Mouse (Mus musculus): ENCODE measurements around the gene Arfgef3.
"Not testable (repeated sequence)": the region's sequence is repeated elsewhere in the genome, so short reads cannot be mapped to it uniquely, and the experiment has no call there.

- TF ChIP-seq MAZ (IDR thresholded peaks at IDR 0.05; ENCODE audit: low read depth, low read length); POLR2A (IDR thresholded peaks at IDR 0.05; ENCODE audit: control insufficient read depth in 1 of 2, insufficient read depth in 1 of 2, low read depth in 1 of 2, low read length in 2 of 2, poor library complexity in 1 of 2); UBTF (IDR thresholded peaks at IDR 0.05; ENCODE audit: borderline replicate concordance, insufficient read depth, low read depth, low read length); ZNF384 (IDR thresholded peaks at IDR 0.05; ENCODE audit: low read depth, low read length); GATA1 (IDR thresholded peaks at IDR 0.05; ENCODE audit: low read depth, low read length); EP300 (IDR thresholded peaks at IDR 0.05; ENCODE audit: low read depth in 1 of 2, low read length in 2 of 2); MAX (IDR thresholded peaks at IDR 0.05; ENCODE audit: low read length); MXI1 (IDR thresholded peaks at IDR 0.05; ENCODE audit: low read depth, low read length): not testable (repeated sequence)
Measured at GRCm38 (mm10) chr10:18604827-18605535, 138.8 kb downstream of the Arfgef3 start.

All from MEL (cell line).